Mouse (Mus musculus) C2C12 (cell line): ENCODE measurements around the gene Cercam.

ENCODE experiments used
- CTCF ChIP-seq: IDR thresholded peaks from one replicate; pipeline ENCODE4 v1.5.1; 2011; ENCODE audit not compliant: control insufficient read depth, insufficient read depth, insufficient read length
- MAX ChIP-seq: IDR thresholded peaks from one replicate; pipeline ENCODE4 v1.6.1; 2011; ENCODE audit warnings: mild to moderate bottlenecking, control low read depth
- MYOD1 ChIP-seq: IDR thresholded peaks from one replicate; pipeline ENCODE4 v1.6.1; 2011; ENCODE audit warnings: low read depth; ENCODE audit not compliant: control insufficient read depth, insufficient read length
- USF1 ChIP-seq: IDR thresholded peaks from one replicate; pipeline ENCODE4 v1.6.1; 2011; ENCODE audit warnings: low read depth, mild to moderate bottlenecking, control low read depth, moderate library complexity

- TF ChIP-seq CTCF (no peak), USF1 (no peak), MYOD1 (no peak), MAX (no peak)
These were observed 29.1 kb downstream of the Cercam start for GRCm38 (mm10) chr2:29898081-29898480.
